Comparison of ENCODE assay signal across 27 mouse cellular contexts in genomic region chr1:126129129-126129528, GRCm38 (mm10).
"Had no signal": no experiment of that assay in that cellular context is flagged by ENCODE, and none has a peak within 500 bp of the region (broad histone marks: within the 10 kb centered on the region; RNA-seq: fewer than 3 reads in every experiment).

No protein-coding gene starts in this region.

- H3K36me3 ChIP-seq: heart, embryonic 10.5 days; heart, embryonic 12.5 days; hindbrain, embryonic 10.5 days; hindbrain, embryonic 12.5 days; intestine, embryonic 15.5 days; limb, embryonic 10.5 days; limb, embryonic 12.5 days; liver, embryonic 13.5 days; liver, embryonic 15.5 days had no signal

- H3K4me3 ChIP-seq: heart, embryonic 10.5 days; heart, embryonic 12.5 days; hindbrain, embryonic 10.5 days; hindbrain, embryonic 12.5 days; intestine, embryonic 15.5 days; layer of hippocampus, adult 2 months; left cerebral cortex, adult 2 months; limb, embryonic 10.5 days; limb, embryonic 12.5 days; liver, embryonic 13.5 days; liver, embryonic 15.5 days had no signal

- H3K27ac ChIP-seq: heart, embryonic 10.5 days; hindbrain, embryonic 10.5 days; hindbrain, embryonic 12.5 days; hindbrain, embryonic 14.5 days; intestine, embryonic 15.5 days; layer of hippocampus, adult 2 months; left cerebral cortex, adult 2 months; limb, embryonic 10.5 days; limb, embryonic 12.5 days; liver, embryonic 13.5 days; liver, embryonic 15.5 days had no signal

- H3K4me1 ChIP-seq: heart, embryonic 10.5 days; heart, embryonic 12.5 days; hindbrain, embryonic 10.5 days; intestine, embryonic 15.5 days; limb, embryonic 10.5 days; limb, embryonic 12.5 days; liver, embryonic 13.5 days; liver, embryonic 15.5 days had no signal

- H3K4me2 ChIP-seq: heart, embryonic 12.5 days; hindbrain, embryonic 12.5 days; hindbrain, embryonic 14.5 days; intestine, embryonic 15.5 days; limb, embryonic 12.5 days; liver, embryonic 11.5 days; liver, embryonic 13.5 days; liver, embryonic 15.5 days had no signal

- DNase-seq: gastrocnemius, postnatal 14 days; gastrocnemius, postnatal 36 days; heart, adult 18-20 months; heart, postnatal 10 days; heart, postnatal 4 days; kidney, adult 18-20 months; kidney, adult 8-10 months; kidney, postnatal 10 days; kidney, postnatal 25 days; kidney, postnatal 4 days; liver; liver, embryonic 13.5 days had no signal

- H3K27me3 ChIP-seq: heart, embryonic 12.5 days; hindbrain, embryonic 12.5 days; intestine, embryonic 15.5 days; limb, embryonic 12.5 days; liver, embryonic 13.5 days; liver, embryonic 15.5 days had no signal

- ATAC-seq: hindbrain, embryonic 16.5 days; inflammation-experienced regulatory T-cells, adult 6 months; intestine, embryonic 15.5 days; intestine, postnatal 0 days had no signal

- H3K9me3 ChIP-seq: heart, embryonic 10.5 days; heart, embryonic 12.5 days; hindbrain, embryonic 10.5 days; hindbrain, embryonic 12.5 days; intestine, embryonic 15.5 days; limb, embryonic 10.5 days; limb, embryonic 12.5 days; liver, embryonic 13.5 days; liver, embryonic 15.5 days had no signal

- H3K9ac ChIP-seq: heart, embryonic 12.5 days; hindbrain, embryonic 12.5 days; hindbrain, embryonic 14.5 days; intestine, embryonic 15.5 days; limb, embryonic 12.5 days; liver, embryonic 13.5 days; liver, embryonic 15.5 days had no signal
